Mouse (Mus musculus) heart, adult 2 months (tissue): ENCODE results near the gene Mnat1.

Experiments used
- CTCF ChIP-seq: fragments of 200-600 bp; IDR thresholded peaks from 2 replicates; pipeline ENCODE4 v1.8.1; 2022; ENCODE audit warnings: antibody characterized with exemption, mild to moderate bottlenecking, moderate library complexity
- POLR2A ChIP-seq: fragments of 200-500 bp; IDR thresholded peaks from 2 replicates; pipeline ENCODE4 v1.6.1; 2011; ENCODE audit warnings: mild to moderate bottlenecking, low read depth, low read length, control low read depth; ENCODE audit not compliant: insufficient read depth

GRCm38 (mm10) chr12:73307750-73308149 lies 184.2 kb downstream of the Mnat1 start:
- TF ChIP-seq CTCF, result no peak
- no peak for TF ChIP-seq POLR2A
